Mouse (Mus musculus) embryonic facial prominence, embryonic 14.5 days (tissue): ENCODE results near the gene Lrmda. TPM values are rescaled to one million over a fixed set of nuclear protein-coding genes. Genes with fewer than 3 reads are reported as not detected.
A peak's percentile ranks its signal among the peaks of the same experiment; 100 is the strongest.

Source experiments
- ATAC-seq: fragments of 200-750 bp; cut with Nextera tagmentation; 2 replicates; pipeline ENCODE4 v1.8.0; 2017; ENCODE audit warnings: low read depth, moderate number of reproducible peaks, moderate TSS enrichment
- DNase-seq: peaks from one replicate; pipeline ENCODE4 v3.0.0-alpha.2; 2015; ENCODE audit warnings: low spot score
- H3K27ac ChIP-seq: fragments of 300-500 bp; sonication (generic); replicated peaks from 2 replicates; pipeline ENCODE4 v1.5.1; 2014; ENCODE audit warnings: low read depth, mild to moderate bottlenecking, low read length, moderate library complexity
- H3K27me3 ChIP-seq: fragments of 300-500 bp; sonication (generic); replicated peaks from 2 replicates; pipeline ENCODE4 v1.6.1; 2014; ENCODE audit warnings: low read length; ENCODE audit not compliant: control insufficient read depth, insufficient read depth
- H3K36me3 ChIP-seq: fragments of 300-500 bp; sonication (generic); 2 replicates; pipeline ENCODE4 v1.6.1; 2014; ENCODE audit warnings: low read length, mixed read lengths; ENCODE audit not compliant: control insufficient read depth, insufficient read depth
- H3K4me1 ChIP-seq: fragments of 300-500 bp; sonication (generic); 2 replicates; pipeline ENCODE4 v1.6.1; 2014; ENCODE audit warnings: antibody characterized with exemption, low read length; ENCODE audit not compliant: control insufficient read depth, insufficient read depth
- H3K4me2 ChIP-seq: fragments of 300-500 bp; sonication (generic); 2 replicates; pipeline ENCODE4 v1.6.1; 2014; ENCODE audit warnings: low read depth, mild to moderate bottlenecking, low read length, moderate library complexity, mixed read lengths
- H3K4me3 ChIP-seq: fragments of 300-500 bp; sonication (generic); 2 replicates; pipeline ENCODE4 v1.5.1; 2014; ENCODE audit warnings: low read depth, mild to moderate bottlenecking, low read length
- H3K9ac ChIP-seq: fragments of 300-500 bp; sonication (generic); 2 replicates; pipeline ENCODE4 v1.6.1; 2014; ENCODE audit warnings: low read depth, mild to moderate bottlenecking, low read length, moderate library complexity, mixed read lengths
- H3K9me3 ChIP-seq: fragments of 300-500 bp; sonication (generic); 2 replicates; pipeline ENCODE4 v1.6.1; 2016; ENCODE audit warnings: low read length; ENCODE audit not compliant: control insufficient read depth
- WGBS: fragments of 180-500 bp; shearing (Covaris S2); extraction: QIAGEN DNeasy Blood & Tissue Kit; methylation state at CpG from one replicate; pipeline ENCODE4 v1.1.7; 2014; 5-methylcytosine and 5-hydroxymethylcytosine counted together
- polyA plus RNA-seq: library from polyadenylated mRNA; unstranded; fragments of >200 nt; fragmentation: Nextera tagmentation; extraction: Ambion mirVana; gene quantifications from 2 replicates; pipeline ENCODE4 v1.2.1, GENCODE M21; 2014

Lrmda gene
- polyA plus RNA-seq, 1 experiment from 2014 or later, result 0.24 TPM

DNA sequence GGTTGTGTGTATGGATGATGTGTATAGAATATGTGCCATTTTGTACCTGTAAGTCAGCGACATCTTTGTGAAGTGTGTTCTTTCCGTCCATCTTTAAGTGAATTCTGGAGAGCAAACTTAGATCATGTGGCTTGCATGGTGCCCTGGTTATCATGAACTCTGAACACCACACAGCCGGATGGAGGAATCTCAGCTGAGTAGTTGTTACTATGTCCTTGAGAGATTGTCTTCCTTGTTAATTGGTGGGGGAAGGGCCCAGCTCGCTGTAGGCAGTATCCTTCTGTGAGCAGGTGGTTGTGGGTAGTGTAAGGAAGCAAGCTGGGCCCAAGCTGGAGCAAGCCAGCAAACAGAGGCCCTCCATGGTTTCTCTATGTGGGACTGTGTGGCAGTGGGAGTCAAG, 89.9 kb downstream of the Lrmda start:
- H3K36me3 ChIP-seq, result no peaks in the 10 kb centered on the region

DNA sequence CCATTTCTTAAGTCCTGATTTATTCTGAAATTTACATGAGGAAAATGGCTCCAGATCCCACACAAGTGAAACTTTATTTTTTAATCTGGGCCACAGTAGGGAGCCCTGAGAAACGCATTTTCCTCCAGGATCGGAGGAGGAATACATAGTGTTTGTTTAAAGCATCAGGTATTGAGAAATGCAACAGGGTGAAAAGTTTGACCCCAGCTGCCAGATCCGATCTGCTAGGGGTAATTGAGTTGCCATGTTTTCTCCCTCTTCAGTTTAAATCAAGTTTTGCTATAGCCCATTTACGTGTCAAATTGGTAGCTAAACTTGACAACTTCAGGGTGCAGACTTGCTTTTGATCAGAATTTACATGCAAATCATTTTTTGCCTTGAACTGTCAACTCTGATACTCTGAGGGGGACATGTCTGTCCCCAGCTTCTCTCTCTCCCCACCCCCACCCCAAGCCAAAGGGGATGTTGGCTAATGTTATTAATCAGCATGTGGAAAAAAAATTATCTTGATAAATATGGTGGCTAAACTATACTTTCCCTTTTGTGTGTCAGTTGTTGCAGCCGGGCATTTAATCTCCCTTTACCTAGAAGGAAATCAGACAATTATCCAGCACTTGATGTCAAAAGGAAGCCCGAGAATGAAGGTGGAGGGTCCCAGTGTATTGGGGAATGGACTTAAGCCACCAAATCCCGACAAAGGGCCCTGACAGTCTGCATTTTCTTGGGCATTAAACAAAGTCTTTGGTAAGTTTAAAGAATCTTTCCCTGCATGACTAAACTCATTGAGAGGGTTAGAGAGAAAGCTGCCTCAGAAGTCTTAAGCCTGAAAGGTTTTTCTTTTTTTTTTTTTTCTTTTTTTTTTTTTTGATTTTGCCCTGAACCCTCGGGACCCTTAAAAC, 94.2 kb downstream of the Lrmda start:
- Histone ChIP-seq H3K4me2 (no peak overlapping the region), H3K4me3 (no peak overlapping the region), H3K4me1 (peaks cover 17% of the 10 kb centered on the region), H3K27ac (no peak overlapping the region), H3K9ac (no peak overlapping the region), H3K36me3 (no peaks in the 10 kb centered on the region), H3K9me3 (no peaks in the 10 kb centered on the region), H3K27me3 (no peaks in the 10 kb centered on the region)
- ATAC-seq (no peak), DNase-seq (no peak)
- WGBS, result 30% methylated on average over 8 of the region's 8 CpGs

More for the DNA sequence above, 89.9 kb downstream of the Lrmda start:
- no peak overlapping the region for H3K9ac ChIP-seq
- peaks cover 3% of the 10 kb centered on the region for H3K4me1 ChIP-seq
- no peak overlapping the region for H3K4me3 ChIP-seq
- H3K27ac ChIP-seq, result no peak overlapping the region
- no peaks in the 10 kb centered on the region for H3K27me3 ChIP-seq
- H3K9me3 ChIP-seq, result no peaks in the 10 kb centered on the region
- 72% methylated on average over 4 of the region's 4 CpGs for WGBS
- no peak overlapping the region for H3K4me2 ChIP-seq
- no peak for DNase-seq
- no peak for ATAC-seq

DNA sequence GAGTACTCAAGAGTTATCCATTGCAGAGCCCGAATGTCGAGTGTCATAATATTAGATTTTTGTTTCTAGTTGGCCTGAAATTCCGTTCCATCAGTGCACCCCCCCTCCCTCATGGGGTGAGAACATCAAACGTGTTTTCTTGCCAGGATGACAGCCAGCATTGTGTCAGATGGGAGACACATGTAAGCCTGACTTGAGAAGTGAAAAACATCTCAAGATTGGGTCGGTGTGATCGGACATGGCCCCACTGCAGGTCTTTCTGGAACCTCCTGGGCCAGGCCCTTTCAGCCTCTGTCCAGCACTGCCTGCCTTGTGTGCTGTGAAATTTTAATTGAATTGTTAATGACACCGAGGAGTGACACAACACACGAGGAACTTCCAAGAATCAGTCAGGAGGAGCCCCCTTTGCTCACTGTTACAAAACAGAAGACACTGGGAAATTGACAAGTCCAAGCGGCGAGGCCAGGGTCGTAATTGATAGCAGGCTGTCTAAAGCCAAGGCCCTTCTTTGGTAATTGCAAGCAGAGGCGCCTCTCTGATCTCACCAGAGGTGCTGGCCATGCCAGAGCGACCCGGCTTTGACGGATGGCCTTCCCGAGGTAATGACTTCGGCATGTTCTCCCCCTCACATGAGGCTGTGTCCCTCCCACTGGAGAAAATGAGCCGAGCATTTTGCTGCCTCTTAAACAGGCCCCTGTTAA, 95.3 kb downstream of the Lrmda start:
- DNase-seq (peak; percentile 69), ATAC-seq (peak; percentile 47; the same call in 1 of the 2 replicates)
- H3K36me3 ChIP-seq, result no peaks in the 10 kb centered on the region
- no peaks in the 10 kb centered on the region for H3K27me3 ChIP-seq
- peak overlapping the region; percentile 19; the same call in 1 of the 2 replicates for H3K9ac ChIP-seq
- H3K4me3 ChIP-seq, result no peak overlapping the region
- H3K4me1 ChIP-seq, result peaks cover 17% of the 10 kb centered on the region
- H3K27ac ChIP-seq, result 0 out of 2 replicates have a peak overlapping the region, but pooled peaks have one; percentile 33
- H3K4me2 ChIP-seq, result no peak overlapping the region
- 15% methylated on average over 18 of the region's 18 CpGs for WGBS
- H3K9me3 ChIP-seq, result no peaks in the 10 kb centered on the region

DNA sequence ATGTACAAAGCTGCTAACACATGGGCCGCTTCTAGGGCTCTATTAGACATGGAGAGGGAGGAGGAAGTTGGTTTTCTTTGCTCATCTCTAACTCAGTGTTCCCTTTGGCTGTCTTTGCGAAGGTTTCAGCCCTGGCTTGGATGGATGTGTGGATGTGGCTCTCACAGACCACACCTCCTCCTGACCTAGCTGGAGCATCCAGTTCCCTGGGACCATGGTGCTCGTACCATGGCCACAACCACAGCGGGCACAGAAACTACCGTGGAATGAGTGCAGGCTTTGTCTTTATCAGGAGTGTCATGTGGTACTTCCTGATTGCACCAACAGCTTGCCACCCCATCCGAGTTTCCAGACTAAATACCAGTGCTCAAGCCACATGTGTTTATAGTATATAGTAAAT, 98.6 kb downstream of the Lrmda start:
- WGBS, result 63% methylated on average over 6 of the region's 6 CpGs
- H3K9ac ChIP-seq, result no peak overlapping the region
- peaks cover 17% of the 10 kb centered on the region for H3K4me1 ChIP-seq
- H3K4me2 ChIP-seq, result no peak overlapping the region
- H3K4me3 ChIP-seq, result no peak overlapping the region
- no peaks in the 10 kb centered on the region for H3K9me3 ChIP-seq
- no peaks in the 10 kb centered on the region for H3K36me3 ChIP-seq
- H3K27me3 ChIP-seq, result no peaks in the 10 kb centered on the region
- DNase-seq (no peak), ATAC-seq (no peak)
- no peak overlapping the region for H3K27ac ChIP-seq

DNA sequence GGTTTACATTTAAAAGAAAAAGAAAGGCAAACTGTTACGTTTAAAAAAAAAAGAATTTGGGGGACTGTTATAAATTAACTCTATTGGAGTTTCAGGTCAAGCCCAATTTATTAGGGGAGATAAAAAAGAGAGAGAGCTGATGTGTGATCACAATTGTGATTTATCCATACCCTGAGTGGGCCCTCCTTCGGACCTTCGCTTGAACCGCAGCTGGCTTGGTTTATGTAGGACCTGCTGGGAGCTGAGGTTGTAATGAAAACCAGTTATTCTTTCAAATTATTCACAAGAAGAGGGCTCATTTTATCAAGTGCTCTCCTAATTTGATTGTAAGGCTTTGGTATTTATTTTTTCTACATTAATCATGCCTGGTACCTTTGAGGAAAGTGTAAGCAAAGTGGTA, 99.0 kb downstream of the Lrmda start:
- ATAC-seq, result no peak

DNA sequence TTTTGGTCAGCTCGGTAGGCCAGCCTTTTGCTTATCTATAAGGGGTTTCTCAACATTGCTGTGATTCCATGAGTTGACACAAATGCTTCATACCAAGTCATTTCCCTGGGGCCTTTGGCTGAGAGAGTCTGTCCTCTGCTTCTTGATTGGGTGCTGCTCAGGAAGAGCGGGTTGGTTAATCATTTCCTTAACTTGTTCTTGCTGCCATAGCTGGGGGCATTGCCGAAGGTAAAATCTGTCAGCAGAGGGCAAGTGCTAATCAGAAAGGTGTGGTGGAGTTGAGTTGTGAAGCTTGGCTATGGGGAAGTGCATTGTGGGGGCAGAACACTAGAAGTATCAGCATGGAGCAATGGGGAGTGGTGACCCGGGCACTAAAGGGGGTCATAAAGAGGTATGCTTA, 106.8 kb downstream of the Lrmda start:
- H3K4me3 ChIP-seq, result no peak overlapping the region

More for the DNA sequence above, 99.0 kb downstream of the Lrmda start:
- no peak overlapping the region for H3K4me3 ChIP-seq
- no peaks in the 10 kb centered on the region for H3K36me3 ChIP-seq
- H3K9me3 ChIP-seq, result no peaks in the 10 kb centered on the region
- no peak overlapping the region for H3K4me2 ChIP-seq
- DNase-seq, result no peak
- 51% methylated on average over 4 of the region's 4 CpGs for WGBS
- peaks cover 17% of the 10 kb centered on the region for H3K4me1 ChIP-seq
- H3K27me3 ChIP-seq, result no peaks in the 10 kb centered on the region
- no peak overlapping the region for H3K9ac ChIP-seq
- H3K27ac ChIP-seq, result no peak overlapping the region

DNA sequence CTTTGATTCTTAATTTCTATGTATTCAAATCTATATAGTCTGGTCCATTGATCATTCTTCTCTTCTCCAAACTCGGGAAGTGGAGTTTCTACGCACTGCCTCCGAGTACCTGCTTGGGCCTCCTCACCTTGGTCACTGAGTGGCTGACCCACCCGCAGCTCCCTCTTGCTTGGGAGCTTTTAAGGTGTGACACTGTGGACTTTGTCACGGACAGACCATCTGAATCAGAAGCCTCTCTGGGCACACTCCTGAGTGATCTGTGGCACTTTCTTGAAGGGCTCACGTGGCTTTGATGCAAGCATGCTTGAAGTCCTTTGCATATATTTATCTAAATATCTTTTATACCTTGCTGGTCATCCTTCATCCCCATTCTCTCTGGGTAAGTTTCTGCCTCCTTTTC, 107.3 kb downstream of the Lrmda start:
- Histone ChIP-seq H3K4me2 (no peak overlapping the region), H3K4me1 (no peaks in the 10 kb centered on the region), H3K9ac (no peak overlapping the region), H3K9me3 (no peaks in the 10 kb centered on the region), H3K27me3 (no peaks in the 10 kb centered on the region), H3K27ac (no peak overlapping the region), H3K36me3 (no peaks in the 10 kb centered on the region), H3K4me3 (no peak overlapping the region)
- WGBS, result 90% methylated on average over 6 of the region's 6 CpGs
- no peak for ATAC-seq
- DNase-seq, result no peak

More for the DNA sequence above, 106.8 kb downstream of the Lrmda start:
- DNase-seq (no peak), ATAC-seq (no peak)
- H3K9me3 ChIP-seq, result no peaks in the 10 kb centered on the region
- H3K4me2 ChIP-seq, result no peak overlapping the region
- no peak overlapping the region for H3K9ac ChIP-seq
- H3K4me1 ChIP-seq, result no peaks in the 10 kb centered on the region
- H3K27ac ChIP-seq, result no peak overlapping the region
- no peaks in the 10 kb centered on the region for H3K27me3 ChIP-seq
- H3K36me3 ChIP-seq, result no peaks in the 10 kb centered on the region
- 56% methylated on average over 4 of the region's 4 CpGs for WGBS

DNA sequence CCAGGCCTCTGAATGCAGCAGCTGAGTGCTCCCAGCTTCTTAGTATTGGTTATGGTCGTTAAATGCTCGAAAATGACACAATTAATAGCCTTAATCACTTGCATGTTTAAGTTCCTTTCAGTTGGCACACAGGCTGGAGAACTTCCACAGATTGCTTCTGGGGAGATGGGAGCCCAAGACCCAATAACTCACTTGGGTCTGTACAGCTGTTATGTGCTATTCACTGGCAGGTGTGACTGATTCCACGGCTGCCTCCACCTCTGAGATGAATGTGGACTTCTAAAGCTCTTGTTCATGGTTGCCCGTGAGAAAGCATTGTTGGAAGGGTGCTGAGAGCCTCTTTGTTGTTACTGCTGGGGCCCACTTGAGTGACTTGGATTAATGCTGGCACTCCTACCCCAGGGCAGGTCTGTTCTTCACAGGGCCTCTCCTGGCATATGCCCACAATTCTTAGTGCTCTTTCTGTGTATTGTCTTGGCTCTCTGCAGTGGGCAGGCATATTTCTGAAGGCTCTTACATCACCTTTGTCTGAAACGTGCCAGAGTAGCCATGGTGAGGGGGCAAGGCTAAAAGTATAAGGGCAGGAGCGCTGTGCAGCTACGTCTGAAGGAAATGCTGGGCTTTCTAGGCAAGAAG, 111.6 kb downstream of the Lrmda start:
- Histone ChIP-seq H3K4me3 (no peak overlapping the region), H3K36me3 (no peaks in the 10 kb centered on the region), H3K9ac (no peak overlapping the region), H3K4me1 (no peaks in the 10 kb centered on the region), H3K27me3 (no peaks in the 10 kb centered on the region), H3K4me2 (no peak overlapping the region), H3K27ac (no peak overlapping the region), H3K9me3 (0 out of 2 replicates have a peak, but pooled peaks cover 9% of the 10 kb centered on the region)
- DNase-seq, result no peak
- WGBS, result 66% methylated on average over 7 of the region's 7 CpGs
- ATAC-seq, result no peak
